Mouse (Mus musculus) embryonic fibroblast, embryonic 13.5 days (primary cell): Measurements from ENCODE around the gene Gal3st3.

ENCODE experiments used
- CTCF ChIP-seq: IDR thresholded peaks from 2 replicates; pipeline ENCODE4 v1.5.1; 2011; ENCODE audit warnings: mild to moderate bottlenecking, control low read depth, low read length, moderate library complexity, borderline replicate concordance; ENCODE audit not compliant: insufficient read depth
- POLR2A ChIP-seq: IDR thresholded peaks from 2 replicates; pipeline ENCODE4 v1.6.1; 2011; ENCODE audit warnings: low read depth, mild to moderate bottlenecking, control low read depth, low read length, moderate library complexity

- TF ChIP-seq CTCF: no peak
- no peak for TF ChIP-seq POLR2A
Measured at GRCm38 (mm10) chr19:5348526-5349501, 50.7 kb downstream of the Gal3st3 start.
